ENCODE assay signal across 8 mouse cellular contexts in genomic region chr1:125561841-125562240, GRCm38 (mm10). TPM values are rescaled to one million over a fixed set of nuclear protein-coding genes. Genes with fewer than 3 reads are reported as not detected.
DNase-seq lines count a peak whose midpoint lies in the region; ATAC-seq lines count a peak whose summit lies in the region.

No protein-coding gene starts in this region.

- peak overlapping the region; percentile 89 for H3K4me3 ChIP-seq in intestine, embryonic 15.5 days (replicated peaks)
- no peak overlapping the region for H3K4me3 ChIP-seq in neural tube, embryonic 12.5 days

- H3K27me3 ChIP-seq in intestine, embryonic 15.5 days (replicated peaks): no peaks in the 10 kb centered on the region
- H3K27me3 ChIP-seq in neural tube, embryonic 12.5 days (replicated peaks): no peaks in the 10 kb centered on the region

- ATAC-seq in intestine, embryonic 15.5 days: no peak
- ATAC-seq in neural tube, embryonic 12.5 days (ENCODE audit: low FRiP score, low read depth): no peak

- no peaks in the 10 kb centered on the region for H3K9me3 ChIP-seq in intestine, embryonic 15.5 days
- H3K9me3 ChIP-seq in neural tube, embryonic 12.5 days: no peaks in the 10 kb centered on the region

- DNase-seq in cerebellum, adult 11 months: peak; percentile 16
- no peak for DNase-seq in cerebellum, postnatal 36 days
- DNase-seq in retina, postnatal 1 day: peak; percentile 6
- DNase-seq in retina, embryonic 14.5 days (ENCODE audit: low spot score): no peak
- no peak for DNase-seq in frontal cortex, adult 2 months (ENCODE audit: extremely low spot score in 1 of 2, low spot score in 1 of 2)
- DNase-seq in urinary bladder, postnatal 10 days (ENCODE audit: low spot score): no peak

- H3K4me1 ChIP-seq in intestine, embryonic 15.5 days (replicated peaks): peaks cover 10% of the 10 kb centered on the region
- H3K4me1 ChIP-seq in neural tube, embryonic 12.5 days: peaks cover 7% of the 10 kb centered on the region; the same call in 1 of the 2 replicates

- no peaks in the 10 kb centered on the region for H3K36me3 ChIP-seq in intestine, embryonic 15.5 days
- no peaks in the 10 kb centered on the region for H3K36me3 ChIP-seq in neural tube, embryonic 12.5 days

- H3K27ac ChIP-seq in intestine, embryonic 15.5 days: no peak overlapping the region
- no peak overlapping the region for H3K27ac ChIP-seq in neural tube, embryonic 12.5 days

- no peak overlapping the region for H3K9ac ChIP-seq in intestine, embryonic 15.5 days
- H3K9ac ChIP-seq in neural tube, embryonic 12.5 days: peak overlapping the region; percentile 89

- 64% methylated on average over 4 of the region's 4 CpGs for WGBS in intestine, embryonic 15.5 days
- WGBS in neural tube, embryonic 12.5 days: 75% methylated on average over 4 of the region's 4 CpGs

- H3K4me2 ChIP-seq in intestine, embryonic 15.5 days (replicated peaks): peak overlapping the region; percentile 72
- H3K4me2 ChIP-seq in neural tube, embryonic 12.5 days (replicated peaks): peak overlapping the region; percentile 76

RNA-seq across cellular contexts. Expression of gene Slc35f5, which starts 1.4 kb away (rescaled TPM):
- 54.5 and 56.1 TPM in 2 replicates for polyA plus RNA-seq in intestine, embryonic 15.5 days (2015; fragmentation: Nextera tagmentation; extraction: Ambion mirVana)
- polyA plus RNA-seq in neural tube, embryonic 12.5 days (2016; fragmentation: Nextera tagmentation; extraction: Ambion mirVana): 28.3 and 30.8 TPM in 2 replicates
- polyA plus RNA-seq in frontal cortex, adult 2 months (2012; rRNA removed): 18.8 and 23.2 TPM in 2 replicates

Comparison
In these comparisons a context has a peak if more than half of its experiments do, and no peak if none do; other contexts are left out.
1. DNase-seq: peak in cerebellum, adult 11 months (single experiment) and retina, postnatal 1 day (single experiment); none in cerebellum, postnatal 36 days (0 of 2), retina, embryonic 14.5 days (single experiment), frontal cortex, adult 2 months (0 of 2) and urinary bladder, postnatal 10 days (single experiment).